Mouse (Mus musculus): Measurements from ENCODE around the gene Ndufb6. TPM values are rescaled to one million over a fixed set of nuclear protein-coding genes. Genes with fewer than 3 reads are reported as not detected.
A peak's percentile ranks its signal among the peaks of the same experiment; 100 is the strongest.

Ndufb6 gene
- total RNA-seq, 2 experiments from 2014 or later: 448 to 463 TPM

DNA sequence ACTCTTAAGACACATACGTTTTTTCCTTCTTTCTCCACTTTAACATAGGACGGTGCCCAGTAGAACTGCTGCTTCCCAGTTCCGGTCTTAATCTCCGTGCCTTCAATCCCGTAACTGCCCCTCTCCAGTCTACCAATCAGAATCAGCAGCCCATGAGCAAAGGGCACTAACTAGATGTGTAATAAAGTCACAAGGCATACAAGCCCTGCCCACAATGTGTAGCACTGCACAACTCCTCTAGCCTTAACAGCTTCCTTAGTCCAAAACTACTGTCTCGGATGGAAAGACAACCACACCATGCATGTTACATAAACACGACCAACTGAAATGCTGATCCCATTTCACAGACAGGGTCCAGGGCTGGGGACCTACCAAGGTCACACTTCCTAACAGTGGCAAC is 11.5 kb downstream of the Ndufb6 start:
- DNase-seq: no peak
- intact Hi-C loops (cut with DNase I): loop anchor here (5.0 kb wide), 1 partner anchor 35 kb away; no protein-coding TSS in a partner anchor

- intact Hi-C loops (cut with DNase I): no loop called here
- no peak for DNase-seq
Observed at GRCm38 (mm10) chr4:40264321-40264720, 14.9 kb downstream of the Ndufb6 start.

DNA sequence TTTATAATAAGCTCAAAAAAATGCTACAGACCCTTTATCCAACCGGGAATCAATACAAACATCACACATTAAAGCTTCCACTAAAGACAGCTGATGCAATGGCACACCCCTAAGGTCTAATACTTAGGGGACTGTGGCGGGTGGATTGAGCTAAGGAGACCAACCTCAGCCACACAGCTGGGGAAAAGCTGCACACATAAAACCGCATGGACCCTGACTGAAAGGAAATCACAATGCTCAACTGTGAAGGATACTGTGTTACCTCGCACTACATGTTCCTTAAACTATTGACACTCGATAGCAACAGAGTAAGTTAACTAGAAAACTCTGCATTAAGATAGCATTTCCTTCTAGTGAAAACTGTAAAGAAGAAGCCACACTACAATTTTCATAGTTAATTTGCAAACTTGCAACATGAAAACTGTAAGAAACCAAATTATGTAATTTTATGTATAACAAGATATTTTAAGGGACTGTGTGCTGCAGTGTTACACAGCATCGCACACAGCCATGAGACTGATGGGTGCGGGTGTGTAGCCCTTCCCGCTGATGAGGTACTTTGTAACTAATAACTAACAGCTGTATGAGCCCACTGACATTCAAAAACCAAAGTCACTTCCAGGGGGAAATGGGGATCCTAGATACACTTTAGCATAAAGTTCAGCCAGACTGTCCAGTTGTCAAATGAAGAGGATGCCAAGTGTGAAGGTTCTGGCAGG is 24.7 kb downstream of the Ndufb6 start:
- intact Hi-C loops (cut with DNase I): no loop called here
- no peak for DNase-seq

GRCm38 (mm10) chr4:40253766-40254165 is 25.5 kb downstream of the Ndufb6 start:
- DNase-seq: no peak
- intact Hi-C loops (cut with DNase I): no loop called here

DNA sequence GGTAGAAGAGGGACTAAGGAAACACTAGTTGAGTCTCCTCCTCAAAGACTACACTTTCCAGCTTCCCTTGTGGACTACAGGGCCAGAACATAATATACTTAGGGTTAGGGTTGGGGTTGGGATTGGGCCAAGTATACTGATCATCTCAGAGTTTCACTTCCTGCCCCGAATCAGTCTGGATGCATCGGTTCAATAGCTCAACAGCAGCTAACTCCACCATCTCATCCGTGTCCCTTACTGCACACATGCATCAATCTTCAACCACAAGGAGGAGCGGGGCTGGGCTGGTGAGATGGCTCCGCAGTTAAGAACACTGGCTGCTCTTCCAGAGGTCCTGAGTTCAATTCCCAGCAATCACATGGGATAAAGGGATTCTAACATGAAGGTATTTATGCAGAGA is 28.2 kb downstream of the Ndufb6 start:
- DNase-seq: no peak
- intact Hi-C loops (cut with DNase I): no loop called here

DNA sequence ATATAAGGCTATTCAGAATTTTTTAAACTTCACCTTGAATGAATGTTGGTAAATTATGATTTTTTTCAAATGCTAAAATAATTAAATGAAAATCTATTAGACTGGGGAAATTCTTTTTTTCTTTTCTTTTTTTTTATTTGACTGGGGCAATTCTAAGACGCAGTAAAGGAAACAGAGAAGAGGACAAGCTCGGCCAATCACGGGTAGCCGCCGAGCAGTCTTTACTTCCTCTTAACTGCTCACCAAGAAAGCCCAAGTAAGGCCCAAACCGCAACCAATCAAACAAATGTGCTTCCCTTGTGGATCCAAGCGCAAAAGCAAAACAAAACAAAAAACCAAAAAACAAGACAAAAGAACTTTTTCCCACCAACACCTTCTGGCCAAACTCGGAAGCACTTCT is 35.2 kb downstream of the Ndufb6 start:
- intact Hi-C loops (cut with DNase I): loop anchor here (5.0 kb wide), 1 partner anchor 33 kb away; the partner anchor contains the start of gene Ndufb6

DNA sequence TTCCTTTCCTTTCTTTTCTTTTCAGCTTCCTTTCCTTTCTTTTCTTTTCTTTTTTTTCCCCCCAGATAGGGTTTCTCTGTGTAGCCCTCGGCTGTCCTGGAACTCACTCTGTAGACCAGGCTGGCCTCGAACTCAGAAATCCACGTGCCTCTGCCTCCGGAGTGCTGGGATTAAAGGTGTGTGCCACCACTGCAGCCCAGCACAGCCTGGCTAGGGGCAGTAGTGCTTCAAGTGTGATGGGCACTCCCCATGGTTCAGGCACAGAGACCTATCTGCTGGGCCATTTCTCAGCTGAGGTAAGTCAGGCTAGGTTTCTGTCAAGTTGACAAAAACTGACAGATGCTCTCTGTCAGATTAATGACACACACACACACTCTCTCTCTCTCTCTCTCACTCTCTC is 36.2 kb downstream of the Ndufb6 start:
- no peak for DNase-seq
- intact Hi-C loops (cut with DNase I): loop anchor here (5.0 kb wide), 1 partner anchor 34 kb away; the partner anchor contains the start of gene Ndufb6

More for the DNA sequence above, 35.2 kb downstream of the Ndufb6 start:
- DNase-seq: no peak

- DNase-seq: no peak
- intact Hi-C loops (cut with DNase I): loop anchor here (5.0 kb wide), 1 partner anchor 35 kb away; the partner anchor contains the start of gene Ndufb6
Observed at GRCm38 (mm10) chr4:40241928-40242327, 37.3 kb downstream of the Ndufb6 start.

DNA sequence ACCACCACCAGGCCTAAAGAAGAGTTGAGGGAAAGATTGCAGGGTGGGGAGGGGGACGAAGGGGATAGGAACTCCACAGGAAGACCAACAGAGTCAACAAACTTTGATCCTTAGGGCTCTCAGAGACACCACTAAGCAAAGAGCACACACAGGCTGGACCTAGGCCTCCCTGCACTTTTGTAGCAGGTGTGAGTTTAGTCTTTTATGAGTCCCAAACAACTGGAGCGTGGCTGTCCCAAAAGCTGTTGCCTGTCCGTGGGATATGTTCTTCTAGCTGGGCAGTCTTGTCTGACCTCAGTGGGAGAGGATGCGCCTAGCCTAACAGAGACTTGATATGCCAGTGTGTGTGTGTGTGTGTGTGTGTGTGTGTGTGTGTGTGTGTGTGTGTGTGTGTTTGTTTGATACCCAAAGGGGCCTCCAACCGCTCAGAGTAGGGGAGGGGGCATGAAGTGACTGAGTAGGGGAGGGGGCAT is 38.9 kb downstream of the Ndufb6 start:
- intact Hi-C loops (cut with DNase I): loop anchor here (5.0 kb wide), 1 partner anchor 37 kb away; the partner anchor contains the start of gene Ndufb6
- no peak for DNase-seq

- DNase-seq: peak; percentile 33 to 46
- intact Hi-C loops (cut with DNase I): loop anchor here (5.0 kb wide), 1 partner anchor 38 kb away; the partner anchor contains the start of gene Ndufb6
Observed at GRCm38 (mm10) chr4:40239409-40240271, 39.6 kb downstream of the Ndufb6 start, which contains the start of gene Ddx58. Ddx58 (minus strand) TSS chr4:40239828.

GRCm38 (mm10) chr4:40238483-40239408 is 40.5 kb downstream of the Ndufb6 start:
- DNase-seq: peak; percentile 66 to 72
- intact Hi-C loops (cut with DNase I): no loop called here

DNA sequence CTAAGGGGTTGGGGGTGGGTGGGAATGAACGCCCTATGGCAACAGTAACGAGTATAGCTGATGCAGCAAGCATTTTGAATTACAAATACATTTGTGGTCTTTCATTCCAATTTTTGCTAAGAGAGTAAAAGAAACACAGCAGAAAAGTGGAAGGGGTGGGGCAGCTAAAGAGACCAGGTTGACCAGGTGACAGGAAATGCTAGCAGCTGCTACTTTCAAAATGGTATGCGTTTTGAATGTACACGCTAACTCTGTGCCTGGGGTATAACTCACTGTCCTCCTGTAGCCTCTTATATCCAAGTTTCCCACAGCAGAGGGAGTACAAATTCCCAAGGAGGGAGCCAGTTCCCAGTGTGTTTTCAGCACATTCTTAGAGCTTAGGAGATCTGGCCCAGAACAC is 42.4 kb downstream of the Ndufb6 start:
- no peak for DNase-seq
- intact Hi-C loops (cut with DNase I): no loop called here

GRCm38 (mm10) chr4:40234256-40234655 is 45.0 kb downstream of the Ndufb6 start:
- no peak for DNase-seq
- intact Hi-C loops (cut with DNase I): loop anchor here (5.0 kb wide), 1 partner anchor 33 kb away; the partner anchor contains the start of genes Smim27 and Topors

DNA sequence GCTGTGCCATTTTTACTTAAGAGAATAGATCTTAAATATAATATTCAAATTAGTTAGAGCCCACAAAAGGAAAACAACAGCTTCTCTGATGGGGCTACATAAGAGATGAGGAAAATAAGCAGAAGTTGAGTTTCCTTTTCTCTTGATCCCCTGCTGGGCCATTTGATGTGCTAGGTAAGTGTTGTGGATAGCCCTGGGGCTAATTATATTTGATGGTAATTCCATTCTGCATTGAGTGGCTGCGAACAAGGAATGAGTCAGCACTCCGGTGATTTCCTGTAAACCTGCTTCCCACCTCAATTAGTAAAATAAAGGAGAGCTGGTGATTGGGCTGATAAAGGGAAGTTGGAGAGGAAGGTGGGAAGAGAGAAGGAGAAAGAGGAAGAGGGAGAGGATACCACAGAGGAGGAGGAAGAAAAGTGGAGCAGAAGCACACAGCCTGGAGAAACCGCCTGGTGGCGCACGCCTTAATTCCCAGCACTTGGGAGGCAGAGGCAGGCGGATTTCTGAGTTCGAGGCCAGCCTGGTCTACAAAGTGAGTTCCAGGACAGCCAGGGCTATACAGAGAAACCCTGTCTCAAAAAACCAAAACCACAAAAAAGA is 46.1 kb downstream of the Ndufb6 start:
- intact Hi-C loops (cut with DNase I): loop anchor here (5.0 kb wide), 1 partner anchor 34 kb away; the partner anchor contains the start of genes Smim27 and Topors
- DNase-seq: no peak

DNA sequence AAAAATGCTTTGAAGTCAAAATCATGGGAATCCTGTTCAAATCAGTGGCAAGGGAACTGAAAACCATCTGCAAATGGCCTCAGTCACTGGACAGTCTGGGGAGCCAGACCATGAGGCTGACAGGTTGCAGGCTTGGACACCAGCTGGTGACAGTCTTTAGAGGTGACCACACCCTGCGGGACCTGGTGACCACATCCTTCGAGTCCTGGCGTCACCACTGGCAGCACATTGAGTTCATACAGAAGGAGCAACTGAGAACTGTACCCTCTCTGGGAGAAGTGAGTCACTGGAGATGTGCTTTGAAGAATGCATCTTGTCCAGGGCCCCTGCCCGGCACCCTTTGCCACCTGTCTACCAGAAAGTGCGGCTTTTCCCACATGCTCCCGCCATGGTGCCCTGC is 49.5 kb downstream of the Ndufb6 start:
- peak in 1 of 2 experiments; percentile 13 for DNase-seq
- intact Hi-C loops (cut with DNase I): loop anchor here (5.0 kb wide), 1 partner anchor 38 kb away; the partner anchor contains the start of genes Smim27 and Topors

GRCm38 (mm10) chr4:40227886-40228285 is 51.3 kb downstream of the Ndufb6 start:
- intact Hi-C loops (cut with DNase I): no loop called here

GRCm38 (mm10) chr4:40227131-40227530 is 52.1 kb downstream of the Ndufb6 start:
- intact Hi-C loops (cut with DNase I): no loop called here
- no peak for DNase-seq

More at GRCm38 (mm10) chr4:40227886-40228285, 51.3 kb downstream of the Ndufb6 start:
- DNase-seq: no peak

DNA sequence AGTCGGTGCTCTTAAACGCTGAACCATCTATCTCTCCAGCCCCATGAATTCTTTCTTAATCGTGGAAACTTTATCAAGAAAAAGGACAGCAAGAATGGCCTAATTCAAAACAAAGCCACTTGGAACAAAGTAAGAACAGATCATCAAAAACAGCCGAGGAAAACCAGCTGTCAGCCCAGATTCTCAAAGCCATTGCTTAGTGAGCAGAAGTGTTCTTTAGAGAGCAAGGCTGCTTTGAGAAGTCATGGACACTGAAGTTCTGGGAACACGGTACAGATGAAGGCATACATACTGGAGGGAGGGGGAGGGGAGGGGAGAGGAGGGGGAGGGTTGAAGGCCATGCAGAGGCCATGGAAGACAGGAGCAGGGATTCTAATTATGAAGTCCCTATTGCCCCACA is 53.1 kb downstream of the Ndufb6 start:
- no peak for DNase-seq
- intact Hi-C loops (cut with DNase I): no loop called here
